Mouse (Mus musculus): Measurements from ENCODE around the gene Maff. TPM values are rescaled to one million over a fixed set of nuclear protein-coding genes. Genes with fewer than 3 reads are reported as not detected.

Gene Maff
- polyA plus RNA-seq, 1 experiment from 2014 or later: 2.1 TPM

- H3K36me3 ChIP-seq (replicated peaks): 0 out of 2 replicates have a peak, but pooled peaks cover 9% of the 10 kb centered on the region
- 68% methylated on average over 9 of the region's 9 CpGs for WGBS (ENCODE audit: insufficient replicate concordance)
- H3K4me3 ChIP-seq (replicated peaks): no peak overlapping the region
- H3K27ac ChIP-seq (replicated peaks): no peak overlapping the region
- no peak overlapping the region for H3K9ac ChIP-seq
- no peaks in the 10 kb centered on the region for H3K4me1 ChIP-seq (replicated peaks)
- H3K4me2 ChIP-seq: no peak overlapping the region
- ATAC-seq (ENCODE audit: insufficient read depth): no peak
- H3K9me3 ChIP-seq (replicated peaks): no peaks in the 10 kb centered on the region
- no peaks in the 10 kb centered on the region for H3K27me3 ChIP-seq
Observed at GRCm38 (mm10) chr15:79381644-79382043, 35.2 kb downstream of the Maff start.

- ATAC-seq (ENCODE audit: insufficient read depth): no peak
- no peak overlapping the region for H3K4me3 ChIP-seq (replicated peaks)
- no peak overlapping the region for H3K4me2 ChIP-seq
- no peaks in the 10 kb centered on the region for H3K9me3 ChIP-seq (replicated peaks)
- no peaks in the 10 kb centered on the region for H3K36me3 ChIP-seq (replicated peaks)
- H3K27me3 ChIP-seq: no peaks in the 10 kb centered on the region
- H3K27ac ChIP-seq (replicated peaks): 0 out of 2 replicates have a peak overlapping the region, but pooled peaks have one; percentile 14
- peaks cover 46% of the 10 kb centered on the region for H3K4me1 ChIP-seq (replicated peaks)
- H3K9ac ChIP-seq: no peak overlapping the region
- 47% methylated on average over 6 of the region's 6 CpGs for WGBS (ENCODE audit: insufficient replicate concordance)
Observed at GRCm38 (mm10) chr15:79387081-79387480, 40.7 kb downstream of the Maff start.

GRCm38 (mm10) chr15:79387611-79388010, 41.2 kb downstream of the Maff start:
- WGBS (ENCODE audit: insufficient replicate concordance): 42% methylated on average over 7 of the region's 7 CpGs

GRCm38 (mm10) chr15:79388171-79388570, 41.8 kb downstream of the Maff start:
- H3K9me3 ChIP-seq (replicated peaks): no peaks in the 10 kb centered on the region
- no peak overlapping the region for H3K4me2 ChIP-seq
- 0 out of 2 replicates have a peak, but pooled peaks have one; percentile 36 for ATAC-seq (ENCODE audit: insufficient read depth)
- 57% methylated on average over 6 of the region's 6 CpGs for WGBS (ENCODE audit: insufficient replicate concordance)
- H3K4me1 ChIP-seq (replicated peaks): peaks cover 56% of the 10 kb centered on the region
- no peak overlapping the region for H3K4me3 ChIP-seq (replicated peaks)
- H3K27me3 ChIP-seq: no peaks in the 10 kb centered on the region
- no peak overlapping the region for H3K9ac ChIP-seq
- no peaks in the 10 kb centered on the region for H3K36me3 ChIP-seq (replicated peaks)
- H3K27ac ChIP-seq (replicated peaks): peak overlapping the region; percentile 34; the same call in 1 of the 2 replicates

More at GRCm38 (mm10) chr15:79387611-79388010, 41.2 kb downstream of the Maff start:
- H3K9ac ChIP-seq: no peak overlapping the region
- no peak overlapping the region for H3K4me3 ChIP-seq (replicated peaks)
- no peak for ATAC-seq (ENCODE audit: insufficient read depth)
- H3K4me1 ChIP-seq (replicated peaks): peaks cover 51% of the 10 kb centered on the region
- peak overlapping the region; percentile 34; the same call in 1 of the 2 replicates for H3K27ac ChIP-seq (replicated peaks)
- H3K4me2 ChIP-seq: no peak overlapping the region
- no peaks in the 10 kb centered on the region for H3K27me3 ChIP-seq
- H3K36me3 ChIP-seq (replicated peaks): no peaks in the 10 kb centered on the region
- no peaks in the 10 kb centered on the region for H3K9me3 ChIP-seq (replicated peaks)

GRCm38 (mm10) chr15:79390434-79390833, 44.0 kb downstream of the Maff start:
- Histone ChIP-seq H3K27me3 (no peaks in the 10 kb centered on the region), H3K36me3 (replicated peaks) (no peaks in the 10 kb centered on the region), H3K4me1 (replicated peaks) (peaks cover 70% of the 10 kb centered on the region), H3K9ac (no peak overlapping the region), H3K4me3 (replicated peaks) (no peak overlapping the region), H3K9me3 (replicated peaks) (no peaks in the 10 kb centered on the region), H3K27ac (replicated peaks) (no peak overlapping the region), H3K4me2 (no peak overlapping the region)
- WGBS (ENCODE audit: insufficient replicate concordance): 60% methylated on average over 6 of the region's 6 CpGs
- no peak for ATAC-seq (ENCODE audit: insufficient read depth)

GRCm38 (mm10) chr15:79391447-79392093, 45.1 kb downstream of the Maff start:
- no peaks in the 10 kb centered on the region for H3K36me3 ChIP-seq (replicated peaks)
- H3K27me3 ChIP-seq: no peaks in the 10 kb centered on the region
- H3K9me3 ChIP-seq (replicated peaks): no peaks in the 10 kb centered on the region
- peaks cover 75% of the 10 kb centered on the region for H3K4me1 ChIP-seq (replicated peaks)
- no peak overlapping the region for H3K9ac ChIP-seq
- 50% methylated on average over 7 of the region's 7 CpGs for WGBS (ENCODE audit: insufficient replicate concordance)
- peak overlapping the region; percentile 51 for H3K27ac ChIP-seq (replicated peaks)
- no peak overlapping the region for H3K4me2 ChIP-seq
- ATAC-seq (ENCODE audit: insufficient read depth): no peak
- no peak overlapping the region for H3K4me3 ChIP-seq (replicated peaks)

- no peak overlapping the region for H3K4me2 ChIP-seq
- no peaks in the 10 kb centered on the region for H3K27me3 ChIP-seq
- H3K36me3 ChIP-seq (replicated peaks): no peaks in the 10 kb centered on the region
- WGBS (ENCODE audit: insufficient replicate concordance): 58% methylated on average over 5 of the region's 5 CpGs
- H3K9ac ChIP-seq: no peak overlapping the region
- no peaks in the 10 kb centered on the region for H3K9me3 ChIP-seq (replicated peaks)
- H3K4me1 ChIP-seq (replicated peaks): peaks cover 74% of the 10 kb centered on the region
- no peak overlapping the region for H3K4me3 ChIP-seq (replicated peaks)
- peak overlapping the region; percentile 64 for H3K27ac ChIP-seq (replicated peaks)
- ATAC-seq (ENCODE audit: insufficient read depth): peak; percentile 50; the same call in 1 of the 2 replicates
Observed at GRCm38 (mm10) chr15:79392527-79392926, 46.1 kb downstream of the Maff start.

- Histone ChIP-seq H3K36me3 (replicated peaks) (no peaks in the 10 kb centered on the region), H3K4me2 (no peak overlapping the region), H3K27ac (replicated peaks) (peak overlapping the region; percentile 64), H3K9ac (no peak overlapping the region), H3K4me3 (replicated peaks) (no peak overlapping the region), H3K9me3 (replicated peaks) (no peaks in the 10 kb centered on the region), H3K27me3 (no peaks in the 10 kb centered on the region), H3K4me1 (replicated peaks) (peaks cover 69% of the 10 kb centered on the region)
- WGBS (ENCODE audit: insufficient replicate concordance): 73% methylated on average over 6 of the region's 6 CpGs
- no peak for ATAC-seq (ENCODE audit: insufficient read depth)
Observed at GRCm38 (mm10) chr15:79393101-79393500, 46.7 kb downstream of the Maff start.

- Histone ChIP-seq H3K9me3 (replicated peaks) (no peaks in the 10 kb centered on the region), H3K27me3 (no peaks in the 10 kb centered on the region), H3K4me1 (replicated peaks) (peaks cover 55% of the 10 kb centered on the region), H3K9ac (no peak overlapping the region), H3K4me2 (no peak overlapping the region), H3K4me3 (replicated peaks) (no peak overlapping the region), H3K36me3 (replicated peaks) (no peaks in the 10 kb centered on the region), H3K27ac (replicated peaks) (no peak overlapping the region)
- no peak for ATAC-seq (ENCODE audit: insufficient read depth)
- 60% methylated on average over 4 of the region's 4 CpGs for WGBS (ENCODE audit: insufficient replicate concordance)
Observed at GRCm38 (mm10) chr15:79394842-79395241, 48.4 kb downstream of the Maff start.

- ATAC-seq (ENCODE audit: insufficient read depth): no peak
- H3K9me3 ChIP-seq (replicated peaks): no peaks in the 10 kb centered on the region
- no peak overlapping the region for H3K4me2 ChIP-seq
- no peaks in the 10 kb centered on the region for H3K36me3 ChIP-seq (replicated peaks)
- H3K4me1 ChIP-seq (replicated peaks): peaks cover 52% of the 10 kb centered on the region
- no peak overlapping the region for H3K27ac ChIP-seq (replicated peaks)
- H3K9ac ChIP-seq: no peak overlapping the region
- H3K27me3 ChIP-seq: no peaks in the 10 kb centered on the region
- 63% methylated on average over 6 of the region's 6 CpGs for WGBS (ENCODE audit: insufficient replicate concordance)
- no peak overlapping the region for H3K4me3 ChIP-seq (replicated peaks)
Observed at GRCm38 (mm10) chr15:79395281-79395680, 48.9 kb downstream of the Maff start.

- Histone ChIP-seq H3K4me1 (replicated peaks) (peaks cover 49% of the 10 kb centered on the region), H3K36me3 (replicated peaks) (no peaks in the 10 kb centered on the region), H3K4me3 (replicated peaks) (no peak overlapping the region), H3K4me2 (0 out of 2 replicates have a peak overlapping the region, but pooled peaks have one; percentile 5), H3K27ac (replicated peaks) (no peak overlapping the region), H3K27me3 (no peaks in the 10 kb centered on the region), H3K9ac (no peak overlapping the region), H3K9me3 (replicated peaks) (no peaks in the 10 kb centered on the region)
- 23% methylated on average over 11 of the region's 11 CpGs for WGBS (ENCODE audit: insufficient replicate concordance)
- ATAC-seq (ENCODE audit: insufficient read depth): peak; percentile 20; the same call in 1 of the 2 replicates
Observed at GRCm38 (mm10) chr15:79396736-79397135, 50.3 kb downstream of the Maff start.
